Mouse (Mus musculus): ENCODE data around the gene Agps.
"Not testable (repeated sequence)": the region's sequence is repeated elsewhere in the genome, so short reads cannot be mapped to it uniquely, and the experiment has no call there.

Agps gene

GRCm38 (mm10) chr2:75928011-75928410, 96.0 kb downstream of the Agps start:
- TF ChIP-seq NANOG (IDR thresholded peaks at IDR 0.05; ENCODE audit: borderline replicate concordance, low read length) (no peak), CTCF (conservative IDR thresholded peaks at IDR 0.05; ENCODE audit: low read length) (no peak), POU5F1 (IDR thresholded peaks at IDR 0.05; ENCODE audit: borderline replicate concordance, low read length) (no peak)

DNA sequence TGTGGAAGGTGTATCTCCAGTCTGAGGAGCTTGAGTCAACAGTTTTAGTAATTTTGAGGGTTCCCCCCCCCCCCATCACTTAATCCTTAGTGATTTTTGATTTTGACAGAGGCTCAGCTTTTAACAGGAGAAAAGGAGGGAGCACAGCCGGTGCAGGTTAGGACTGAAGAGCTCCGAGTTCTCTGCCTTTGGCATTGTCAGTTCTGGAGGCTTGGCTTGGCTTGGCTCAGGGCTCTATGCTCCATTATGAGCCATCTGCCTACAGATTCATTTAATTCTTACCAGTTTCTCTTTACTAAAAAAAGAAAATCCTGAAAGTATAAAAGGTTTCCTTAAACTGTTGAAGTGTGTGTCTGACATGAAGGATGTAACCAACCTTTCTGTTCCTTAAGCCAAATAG, 97.2 kb downstream of the Agps start:
- no peak for TF ChIP-seq CTCF (conservative IDR thresholded peaks at IDR 0.05; ENCODE audit: low read length)
- no peak for TF ChIP-seq NANOG (IDR thresholded peaks at IDR 0.05; ENCODE audit: borderline replicate concordance, low read length)

More at GRCm38 (mm10) chr2:75928011-75928410, 96.0 kb downstream of the Agps start:
- H3K36me3 ChIP-seq (ENCODE audit: insufficient read depth, low read length), result peaks cover 64% of the 10 kb centered on the region
- H3K4me3 ChIP-seq (replicated peaks; ENCODE audit: low read length), result no peak overlapping the region
- H3K4me1 ChIP-seq (replicated peaks; ENCODE audit: low read depth, low read length), result peaks cover 8% of the 10 kb centered on the region; the same call in 1 of the 2 replicates
- H3K27me3 ChIP-seq (ENCODE audit: insufficient read depth, low read length), result no peaks in the 10 kb centered on the region
- no peaks in the 10 kb centered on the region for H3K9me3 ChIP-seq (ENCODE audit: low read length)

DNA sequence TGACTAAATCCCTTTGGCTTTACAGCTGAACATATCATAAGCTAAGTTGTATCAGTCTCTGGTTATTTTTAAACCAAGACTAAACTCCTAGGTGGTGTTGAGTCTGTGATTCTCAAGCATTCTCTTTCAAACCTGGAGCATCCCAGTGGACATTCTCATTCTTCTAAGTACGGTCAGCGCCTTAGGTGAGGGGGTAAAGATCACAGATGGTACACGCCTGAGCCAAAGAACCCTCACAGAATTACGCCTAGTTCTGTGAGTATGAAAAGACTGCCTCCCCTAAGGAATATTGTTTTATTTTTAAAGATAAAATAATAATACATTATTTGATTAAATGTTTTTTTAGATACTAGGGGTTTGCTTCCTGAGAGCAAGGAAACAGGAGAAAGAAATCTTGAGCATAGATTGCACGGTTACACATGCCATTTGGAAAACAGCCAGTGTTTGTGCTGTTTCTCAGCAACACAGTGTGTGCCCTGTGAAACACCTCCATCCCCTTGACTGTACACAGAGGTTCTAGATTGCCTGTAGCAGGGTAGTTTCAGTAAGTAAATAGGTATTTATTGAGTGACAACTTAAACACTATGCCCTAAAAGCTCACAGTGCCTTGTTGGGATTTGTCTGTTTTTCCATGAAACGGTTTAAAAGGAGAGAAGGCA, 97.9 kb downstream of the Agps start:
- H3K36me3 ChIP-seq (ENCODE audit: insufficient read depth, low read length), result peaks cover 53% of the 10 kb centered on the region
- no peak overlapping the region for H3K4me3 ChIP-seq (replicated peaks; ENCODE audit: low read length)
- H3K4me1 ChIP-seq (replicated peaks; ENCODE audit: low read depth, low read length), result peaks cover 8% of the 10 kb centered on the region; the same call in 1 of the 2 replicates
- TF ChIP-seq CTCF (conservative IDR thresholded peaks at IDR 0.05; ENCODE audit: low read length), result no peak
- no peak for TF ChIP-seq POU5F1 (IDR thresholded peaks at IDR 0.05; ENCODE audit: borderline replicate concordance, low read length)
- no peak for TF ChIP-seq NANOG (IDR thresholded peaks at IDR 0.05; ENCODE audit: borderline replicate concordance, low read length)
- H3K27me3 ChIP-seq (ENCODE audit: insufficient read depth, low read length), result no peaks in the 10 kb centered on the region
- H3K9me3 ChIP-seq (ENCODE audit: low read length), result no peaks in the 10 kb centered on the region

More for the DNA sequence above, 97.2 kb downstream of the Agps start:
- Histone ChIP-seq H3K27me3 (ENCODE audit: insufficient read depth, low read length) (no peaks in the 10 kb centered on the region), H3K4me3 (replicated peaks; ENCODE audit: low read length) (no peak overlapping the region), H3K9me3 (ENCODE audit: low read length) (no peaks in the 10 kb centered on the region), H3K4me1 (replicated peaks; ENCODE audit: low read depth, low read length) (peaks cover 8% of the 10 kb centered on the region; the same call in 1 of the 2 replicates), H3K36me3 (ENCODE audit: insufficient read depth, low read length) (peaks cover 60% of the 10 kb centered on the region)

GRCm38 (mm10) chr2:75930941-75931340, 99.0 kb downstream of the Agps start:
- TF ChIP-seq CTCF (conservative IDR thresholded peaks at IDR 0.05; ENCODE audit: low read length), result no peak
- TF ChIP-seq NANOG (IDR thresholded peaks at IDR 0.05; ENCODE audit: borderline replicate concordance, low read length), result no peak
- TF ChIP-seq POU5F1 (IDR thresholded peaks at IDR 0.05; ENCODE audit: borderline replicate concordance, low read length), result no peak
- H3K27me3 ChIP-seq (ENCODE audit: insufficient read depth, low read length), result no peaks in the 10 kb centered on the region

GRCm38 (mm10) chr2:75933541-75933940, 101.6 kb downstream of the Agps start:
- H3K36me3 ChIP-seq (ENCODE audit: insufficient read depth, low read length), result peaks cover 31% of the 10 kb centered on the region
- no peaks in the 10 kb centered on the region for H3K9me3 ChIP-seq (ENCODE audit: low read length)
- no peak overlapping the region for H3K4me3 ChIP-seq (replicated peaks; ENCODE audit: low read length)
- TF ChIP-seq CTCF (conservative IDR thresholded peaks at IDR 0.05; ENCODE audit: low read length), result no peak
- TF ChIP-seq POU5F1 (IDR thresholded peaks at IDR 0.05; ENCODE audit: borderline replicate concordance, low read length), result no peak
- TF ChIP-seq NANOG (IDR thresholded peaks at IDR 0.05; ENCODE audit: borderline replicate concordance, low read length), result no peak
- H3K27me3 ChIP-seq (ENCODE audit: insufficient read depth, low read length), result no peaks in the 10 kb centered on the region
- H3K4me1 ChIP-seq (replicated peaks; ENCODE audit: low read depth, low read length), result peaks cover 8% of the 10 kb centered on the region

More at GRCm38 (mm10) chr2:75930941-75931340, 99.0 kb downstream of the Agps start:
- Histone ChIP-seq H3K36me3 (ENCODE audit: insufficient read depth, low read length) (peaks cover 48% of the 10 kb centered on the region), H3K9me3 (ENCODE audit: low read length) (no peaks in the 10 kb centered on the region), H3K4me1 (replicated peaks; ENCODE audit: low read depth, low read length) (peaks cover 8% of the 10 kb centered on the region; the same call in 1 of the 2 replicates), H3K4me3 (replicated peaks; ENCODE audit: low read length) (no peak overlapping the region)

GRCm38 (mm10) chr2:75936685-75937084, 104.7 kb downstream of the Agps start:
- not testable (repeated sequence) for H3K9me3 ChIP-seq (ENCODE audit: low read length); H3K36me3 ChIP-seq (ENCODE audit: insufficient read depth, low read length); H3K4me3 ChIP-seq (replicated peaks; ENCODE audit: low read length); H3K27me3 ChIP-seq (ENCODE audit: insufficient read depth, low read length)
- H3K4me1 ChIP-seq (replicated peaks; ENCODE audit: low read depth, low read length), result peaks cover 12% of the 10 kb centered on the region

GRCm38 (mm10) chr2:75937520-75938116, 105.6 kb downstream of the Agps start:
- not testable (repeated sequence) for H3K9me3 ChIP-seq (ENCODE audit: low read length); H3K4me1 ChIP-seq (replicated peaks; ENCODE audit: low read depth, low read length); H3K27me3 ChIP-seq (ENCODE audit: insufficient read depth, low read length); H3K36me3 ChIP-seq (ENCODE audit: insufficient read depth, low read length)
- peak overlapping the region; percentile 77 for H3K4me3 ChIP-seq (replicated peaks; ENCODE audit: low read length)

DNA sequence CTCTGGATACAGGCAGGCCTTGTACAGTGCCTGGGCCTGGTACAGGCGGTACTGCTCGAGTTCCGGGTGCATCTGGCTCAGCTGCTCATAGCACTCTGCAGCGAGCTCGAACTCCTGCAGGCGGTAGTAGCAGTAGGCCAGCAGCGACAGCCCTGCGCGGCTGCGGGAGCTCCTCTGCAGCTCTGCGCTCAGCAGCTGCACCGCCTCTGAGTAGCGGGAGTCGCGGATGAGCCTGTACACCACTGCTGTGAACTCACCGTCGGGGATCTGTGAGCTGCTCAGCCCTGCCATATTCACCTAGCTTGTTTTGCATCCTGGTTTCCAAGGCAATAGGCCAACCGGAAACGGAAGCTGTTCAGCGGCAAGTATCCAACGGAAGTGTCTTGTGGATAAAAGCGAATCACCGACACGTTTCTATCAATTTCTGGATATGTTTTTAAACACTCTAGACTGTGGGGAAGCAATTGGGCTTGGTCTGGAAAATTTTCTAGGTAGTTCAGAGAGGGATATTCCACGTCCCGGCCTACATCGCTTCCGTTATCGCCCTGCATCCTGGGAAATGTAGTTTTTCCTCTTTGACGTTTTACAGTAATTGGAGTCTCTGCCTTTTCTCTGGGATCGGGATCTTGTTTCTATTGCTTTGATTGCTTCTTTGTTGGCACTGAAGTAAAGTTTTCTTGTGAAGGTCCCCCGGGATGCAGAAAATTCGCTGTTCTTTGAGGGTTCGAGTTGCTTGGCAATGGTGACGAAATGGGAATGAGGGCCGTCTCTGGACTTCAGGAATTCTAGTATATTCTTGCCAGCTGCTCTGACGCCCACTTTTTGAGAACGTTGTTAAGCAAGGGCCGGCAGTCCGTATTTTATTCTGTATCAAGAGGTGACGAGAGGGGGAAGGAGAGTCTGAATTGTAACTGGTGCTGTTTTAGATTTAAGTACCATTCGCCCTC, 106.4 kb downstream of the Agps start, which contains the start of gene Ttc30b:
TSS of gene Ttc30b (minus strand) at position 469 of the 947 bp plus-strand sequence.
- no peaks in the 10 kb centered on the region for H3K27me3 ChIP-seq (ENCODE audit: insufficient read depth, low read length)
- TF ChIP-seq NANOG (IDR thresholded peaks at IDR 0.05; ENCODE audit: borderline replicate concordance, low read length) (no peak), CTCF (conservative IDR thresholded peaks at IDR 0.05; ENCODE audit: low read length) (no peak), POU5F1 (IDR thresholded peaks at IDR 0.05; ENCODE audit: borderline replicate concordance, low read length) (no peak)
- no peaks in the 10 kb centered on the region for H3K9me3 ChIP-seq (ENCODE audit: low read length)
- H3K4me1 ChIP-seq (replicated peaks; ENCODE audit: low read depth, low read length), result peaks cover 5% of the 10 kb centered on the region
- peak within 1 kb of the TSS; percentile 77 for H3K4me3 ChIP-seq (replicated peaks; ENCODE audit: low read length)
- H3K36me3 ChIP-seq (ENCODE audit: insufficient read depth, low read length), result no peaks in the 10 kb centered on the region
